Mouse (Mus musculus) embryonic facial prominence, embryonic 13.5 days (tissue): ENCODE data around the gene Prdx2. TPM values are rescaled to one million over a fixed set of nuclear protein-coding genes. Genes with fewer than 3 reads are reported as not detected.

Experiments
- ATAC-seq: fragments of 200-750 bp; cut with Nextera tagmentation; 2 replicates; pipeline ENCODE4 v1.8.0; 2017; ENCODE audit warnings: low read depth; ENCODE audit not compliant: insufficient number of reproducible peaks, insufficient read depth, low FRiP score, low TSS enrichment
- H3K27ac ChIP-seq: fragments of 300-500 bp; sonication (generic); 2 replicates; pipeline ENCODE4 v1.5.1; 2015; ENCODE audit warnings: moderate library complexity, mild to moderate bottlenecking, inconsistent platforms
- H3K27me3 ChIP-seq: fragments of 300-500 bp; sonication (generic); 2 replicates; pipeline ENCODE4 v1.6.1; 2015; ENCODE audit warnings: mild to moderate bottlenecking, inconsistent platforms
- H3K36me3 ChIP-seq: fragments of 300-500 bp; sonication (generic); 2 replicates; pipeline ENCODE4 v1.6.1; 2015; ENCODE audit warnings: mild to moderate bottlenecking, inconsistent platforms
- H3K4me1 ChIP-seq: fragments of 300-500 bp; sonication (generic); 2 replicates; pipeline ENCODE4 v1.6.1; 2015; ENCODE audit warnings: inconsistent platforms
- H3K4me2 ChIP-seq: fragments of 300-500 bp; sonication (generic); 2 replicates; pipeline ENCODE4 v1.6.1; 2015; ENCODE audit warnings: moderate library complexity, mild to moderate bottlenecking, inconsistent platforms
- H3K4me3 ChIP-seq: fragments of 300-500 bp; sonication (generic); 2 replicates; pipeline ENCODE4 v1.5.1; 2015; ENCODE audit warnings: mild to moderate bottlenecking, inconsistent platforms
- H3K9ac ChIP-seq: fragments of 300-500 bp; sonication (generic); 2 replicates; pipeline ENCODE4 v1.6.1; 2015; ENCODE audit warnings: mild to moderate bottlenecking, inconsistent platforms
- H3K9me3 ChIP-seq: fragments of 300-500 bp; sonication (generic); 2 replicates; pipeline ENCODE4 v1.6.1; 2016; ENCODE audit warnings: inconsistent platforms
- WGBS: fragments of 180-500 bp; shearing (Covaris S2); methylation state at CpG from one replicate; pipeline ENCODE4 v1.1.7; 2015; ENCODE audit warnings: mixed read lengths; 5-methylcytosine and 5-hydroxymethylcytosine counted together
- polyA plus RNA-seq: library from polyadenylated mRNA; unstranded; fragments of >200 nt; fragmentation: Nextera tagmentation; extraction: Ambion mirVana; gene quantifications from 2 replicates; pipeline ENCODE4 v1.2.1, GENCODE M21; 2015

Gene Prdx2
- polyA plus RNA-seq, 1 experiment from 2014 or later, result 1,010 TPM

GRCm38 (mm10) chr8:84936962-84937546, 32.3 kb upstream of the Prdx2 start, which contains the start of gene Mast1:
Gene Mast1 (minus strand): TSS chr8:84937359.
- H3K4me2 ChIP-seq, result peak within 1 kb of the TSS; percentile 81
- WGBS, result under 1% methylated on average over 47 of the region's 50 CpGs
- H3K4me3 ChIP-seq, result peak within 1 kb of the TSS; percentile 45
- no peaks in the 10 kb centered on the region for H3K9me3 ChIP-seq
- H3K4me1 ChIP-seq, result peaks cover 17% of the 10 kb centered on the region
- no peak for ATAC-seq
- H3K36me3 ChIP-seq, result no peaks in the 10 kb centered on the region
- peaks cover 90% of the 10 kb centered on the region for H3K27me3 ChIP-seq
- no peak within 1 kb of the TSS for H3K27ac ChIP-seq
- H3K9ac ChIP-seq, result peak within 1 kb of the TSS; percentile 49; the same call in 1 of the 2 replicates

DNA sequence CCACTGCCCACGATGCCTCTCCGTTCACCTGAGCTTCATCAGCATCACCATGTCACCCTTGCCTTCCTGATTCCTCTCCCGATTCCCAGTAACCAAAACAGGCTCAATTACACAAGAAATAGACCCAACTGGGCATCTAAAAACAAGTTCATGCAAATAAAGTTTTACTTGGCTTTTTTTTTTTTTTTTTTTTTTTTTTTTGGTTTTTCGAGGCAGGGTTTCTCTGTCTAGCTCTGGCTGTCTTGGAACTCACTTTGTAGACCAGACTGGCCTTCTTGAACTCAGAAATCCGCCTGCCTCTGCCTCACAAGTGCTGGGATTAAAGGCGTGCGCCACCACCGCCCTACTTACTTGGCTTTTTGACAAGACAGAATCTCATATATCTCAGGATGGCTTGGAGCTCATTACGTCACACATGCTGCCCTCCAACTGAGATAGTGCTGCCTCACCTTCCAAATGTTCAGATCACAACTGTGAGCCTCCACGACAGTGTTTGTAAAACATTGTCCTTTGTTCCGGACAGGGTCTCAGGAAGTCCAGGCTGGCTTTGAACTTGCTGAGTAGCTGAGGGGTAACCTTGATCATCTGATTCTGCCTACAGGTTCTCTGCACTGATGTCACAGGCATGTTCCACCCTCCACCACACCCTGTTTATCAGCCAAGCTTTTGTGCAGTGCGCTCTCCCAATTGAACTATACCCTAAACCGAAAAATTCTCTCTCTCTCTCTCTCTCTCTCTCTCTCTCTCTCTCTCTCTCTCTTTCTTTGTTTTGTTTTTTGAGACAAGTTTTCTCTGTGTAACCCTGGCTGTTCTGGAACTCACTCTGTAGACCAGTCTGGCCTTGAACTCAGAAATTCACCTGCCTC, 31.5 kb upstream of the Prdx2 start:
- H3K36me3 ChIP-seq, result no peaks in the 10 kb centered on the region
- H3K4me1 ChIP-seq, result peaks cover 17% of the 10 kb centered on the region
- peak overlapping the region; percentile 81 for H3K4me2 ChIP-seq
- no peaks in the 10 kb centered on the region for H3K9me3 ChIP-seq
- no peak overlapping the region for H3K27ac ChIP-seq
- H3K27me3 ChIP-seq, result peaks cover 86% of the 10 kb centered on the region
- no peak overlapping the region for H3K9ac ChIP-seq
- H3K4me3 ChIP-seq, result peak overlapping the region; percentile 45; the same call in 1 of the 2 replicates
- 61% methylated on average over 13 of the region's 13 CpGs for WGBS
- no peak for ATAC-seq

GRCm38 (mm10) chr8:84943699-84944098, 25.7 kb upstream of the Prdx2 start:
- Histone ChIP-seq H3K36me3 (no peaks in the 10 kb centered on the region), H3K9me3 (no peaks in the 10 kb centered on the region), H3K4me2 (no peak overlapping the region), H3K9ac (no peak overlapping the region), H3K4me3 (no peak overlapping the region), H3K27me3 (peaks cover 88% of the 10 kb centered on the region), H3K27ac (no peak overlapping the region), H3K4me1 (peaks cover 18% of the 10 kb centered on the region)
- ATAC-seq, result no peak
- WGBS, result 10% methylated on average over 4 of the region's 4 CpGs

DNA sequence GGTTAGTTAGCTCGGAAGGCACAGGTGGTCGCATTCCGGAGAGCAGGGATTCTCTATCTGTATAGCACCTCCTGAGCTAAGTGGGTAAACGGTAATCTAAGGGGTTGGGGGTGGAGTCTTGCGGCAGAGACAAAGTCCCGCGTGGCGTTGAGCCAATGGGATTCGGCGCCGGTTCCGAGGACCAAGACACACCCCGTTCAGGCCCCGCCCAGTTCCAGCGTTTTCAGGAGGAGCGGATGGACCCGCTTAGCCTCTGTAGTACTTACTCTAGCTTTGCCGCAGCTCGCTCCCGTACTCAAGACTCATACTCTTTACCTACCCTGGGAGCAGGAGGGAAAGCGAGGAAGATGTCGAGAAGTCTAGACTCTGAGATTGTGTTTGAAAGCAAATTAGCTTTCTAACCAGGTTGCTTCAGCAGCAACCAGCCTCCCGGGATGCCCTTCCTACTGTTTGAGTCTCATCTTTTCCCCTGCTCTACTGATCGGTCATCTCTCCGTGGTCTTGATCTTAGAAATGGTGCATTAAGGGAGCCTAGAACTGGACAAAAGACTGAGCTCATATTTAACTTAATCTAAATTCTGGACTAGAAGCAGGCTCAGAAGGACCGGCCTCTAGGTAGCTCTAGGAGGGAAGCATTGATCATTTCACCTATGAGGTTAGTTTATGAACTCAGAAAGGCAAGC, 24.8 kb upstream of the Prdx2 start:
- no peak for ATAC-seq
- peaks cover 18% of the 10 kb centered on the region for H3K4me1 ChIP-seq
- H3K27me3 ChIP-seq, result peaks cover 85% of the 10 kb centered on the region
- WGBS, result 2% methylated on average over 26 of the region's 26 CpGs
- no peak overlapping the region for H3K27ac ChIP-seq
- peak overlapping the region; percentile 14; the same call in 1 of the 2 replicates for H3K4me2 ChIP-seq
- no peaks in the 10 kb centered on the region for H3K36me3 ChIP-seq
- H3K4me3 ChIP-seq, result peak overlapping the region; percentile 16
- no peak overlapping the region for H3K9ac ChIP-seq
- no peaks in the 10 kb centered on the region for H3K9me3 ChIP-seq

GRCm38 (mm10) chr8:84945235-84945632, 24.2 kb upstream of the Prdx2 start:
- Histone ChIP-seq H3K4me2 (peak overlapping the region; percentile 85; the same call in 1 of the 2 replicates), H3K36me3 (no peaks in the 10 kb centered on the region), H3K4me1 (peaks cover 18% of the 10 kb centered on the region), H3K27ac (no peak overlapping the region), H3K9ac (no peak overlapping the region), H3K27me3 (peaks cover 88% of the 10 kb centered on the region), H3K4me3 (peak overlapping the region; percentile 47), H3K9me3 (no peaks in the 10 kb centered on the region)
- 3% methylated on average over 11 of the region's 11 CpGs for WGBS
- ATAC-seq, result no peak

GRCm38 (mm10) chr8:84945633-84946527, 23.5 kb upstream of the Prdx2 start:
- Histone ChIP-seq H3K27me3 (peaks cover 88% of the 10 kb centered on the region), H3K4me3 (peak overlapping the region; percentile 47)
- ATAC-seq, result 0 out of 2 replicates have a peak, but pooled peaks have one; percentile 13

GRCm38 (mm10) chr8:84946528-84947240, 22.7 kb upstream of the Prdx2 start, which contains the start of gene Rtbdn:
Gene Rtbdn (plus strand): TSS chr8:84946991.
- no peaks in the 10 kb centered on the region for H3K9me3 ChIP-seq
- 8% methylated on average over 17 of the region's 17 CpGs for WGBS

More at GRCm38 (mm10) chr8:84945633-84946527, 23.5 kb upstream of the Prdx2 start:
- no peaks in the 10 kb centered on the region for H3K36me3 ChIP-seq
- H3K9me3 ChIP-seq, result no peaks in the 10 kb centered on the region
- WGBS, result 1% methylated on average over 43 of the region's 67 CpGs
- peaks cover 18% of the 10 kb centered on the region for H3K4me1 ChIP-seq
- H3K4me2 ChIP-seq, result peak overlapping the region; percentile 85
- H3K9ac ChIP-seq, result 0 out of 2 replicates have a peak overlapping the region, but pooled peaks have one; percentile 32
- H3K27ac ChIP-seq, result no peak overlapping the region

GRCm38 (mm10) chr8:84947241-84947545, 22.2 kb upstream of the Prdx2 start:
- Histone ChIP-seq H3K27me3 (peaks cover 91% of the 10 kb centered on the region), H3K27ac (no peak overlapping the region), H3K4me3 (no peak overlapping the region), H3K9me3 (no peaks in the 10 kb centered on the region), H3K36me3 (no peaks in the 10 kb centered on the region), H3K4me2 (no peak overlapping the region), H3K4me1 (peaks cover 18% of the 10 kb centered on the region), H3K9ac (no peak overlapping the region)
- WGBS, result 10% methylated on average over 9 of the region's 9 CpGs
- no peak for ATAC-seq

More at GRCm38 (mm10) chr8:84946528-84947240, 22.7 kb upstream of the Prdx2 start, which contains the start of gene Rtbdn:
- Histone ChIP-seq H3K4me2 (peak within 1 kb of the TSS; percentile 85), H3K9ac (0 out of 2 replicates have a peak within 1 kb of the TSS, but pooled peaks have one; percentile 32), H3K4me3 (peak within 1 kb of the TSS; percentile 47), H3K27ac (no peak within 1 kb of the TSS), H3K36me3 (no peaks in the 10 kb centered on the region), H3K4me1 (peaks cover 18% of the 10 kb centered on the region), H3K27me3 (peaks cover 90% of the 10 kb centered on the region)
- no peak for ATAC-seq

GRCm38 (mm10) chr8:84949753-84950152, 19.6 kb upstream of the Prdx2 start:
- 15% methylated on average over 12 of the region's 12 CpGs for WGBS

DNA sequence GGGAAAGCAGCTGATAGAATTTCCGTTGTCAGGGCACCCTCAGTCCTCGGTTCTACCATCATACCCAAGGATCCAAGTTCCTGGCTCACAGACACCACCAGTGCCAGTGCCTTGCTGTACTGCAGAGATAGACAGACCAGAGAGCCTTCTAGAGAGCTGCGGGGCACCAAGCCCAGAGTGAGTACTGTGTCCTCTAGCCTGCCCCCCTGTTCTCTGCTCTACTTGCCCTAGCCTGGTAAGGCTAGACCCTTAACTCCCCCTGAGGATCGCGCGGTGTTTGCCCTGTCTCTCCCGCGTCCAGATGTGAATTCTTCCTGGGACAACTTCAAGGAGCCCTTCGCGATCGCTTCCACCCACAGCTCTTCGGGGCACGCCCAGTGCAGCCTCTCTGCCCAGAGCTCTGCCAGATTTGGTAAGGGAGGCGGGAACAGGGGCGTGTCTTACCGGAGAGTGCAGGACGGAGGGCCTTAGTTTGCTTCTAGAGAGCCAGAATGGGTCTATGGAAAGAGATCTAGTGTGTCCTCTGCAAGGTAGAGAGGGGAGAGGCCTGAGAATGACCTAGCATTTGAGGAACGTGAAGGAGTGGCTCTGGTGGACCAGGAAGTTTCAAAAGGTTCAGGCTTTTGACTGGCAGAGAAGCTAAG, 16.7 kb upstream of the Prdx2 start:
- Histone ChIP-seq H3K4me2 (peak overlapping the region; percentile 24; the same call in 1 of the 2 replicates), H3K9ac (no peak overlapping the region), H3K27me3 (peaks cover 58% of the 10 kb centered on the region), H3K27ac (no peak overlapping the region), H3K36me3 (peaks cover 11% of the 10 kb centered on the region), H3K4me3 (peak overlapping the region; percentile 6; the same call in 1 of the 2 replicates), H3K4me1 (no peaks in the 10 kb centered on the region; the same call in 1 of the 2 replicates), H3K9me3 (no peaks in the 10 kb centered on the region)
- WGBS, result 9% methylated on average over 18 of the region's 18 CpGs
- no peak for ATAC-seq

More at GRCm38 (mm10) chr8:84949753-84950152, 19.6 kb upstream of the Prdx2 start:
- no peak overlapping the region for H3K9ac ChIP-seq
- no peak for ATAC-seq
- no peak overlapping the region for H3K4me3 ChIP-seq
- H3K27ac ChIP-seq, result no peak overlapping the region
- H3K4me1 ChIP-seq, result peaks cover 14% of the 10 kb centered on the region
- no peak overlapping the region for H3K4me2 ChIP-seq
- no peaks in the 10 kb centered on the region for H3K36me3 ChIP-seq
- H3K27me3 ChIP-seq, result peaks cover 85% of the 10 kb centered on the region
- H3K9me3 ChIP-seq, result no peaks in the 10 kb centered on the region
